Mouse (Mus musculus): ENCODE measurements around the gene Nup93. TPM values are rescaled to one million over a fixed set of nuclear protein-coding genes. Genes with fewer than 3 reads are reported as not detected.

The Nup93 gene
- polyA plus RNA-seq, 1 experiment from 2014 or later = 58.7 TPM

DNA sequence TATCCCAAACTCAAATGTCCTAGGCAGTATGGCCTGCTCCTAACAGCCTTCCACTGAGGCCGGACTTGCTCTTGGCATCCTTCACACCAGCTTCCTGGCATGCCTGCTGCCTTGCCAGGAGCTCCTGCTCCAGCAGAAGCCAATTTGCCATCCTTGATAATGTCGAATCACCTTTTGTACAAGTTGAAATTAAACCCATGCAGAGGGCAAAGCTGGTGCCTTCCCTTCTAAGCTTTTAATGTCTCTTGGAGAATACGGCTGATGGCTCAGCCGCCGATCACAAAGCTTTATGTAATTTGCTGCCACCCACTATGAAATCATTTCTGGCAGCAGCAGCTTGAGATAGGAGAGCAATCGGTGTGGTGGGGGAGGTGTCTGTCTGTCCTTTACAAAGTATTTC lies 4.7 kb upstream of the Nup93 start:
- ATAC-seq (ENCODE audit: low read depth) (no peak), DNase-seq (no peak)
- Histone ChIP-seq H3K27me3 (peaks cover 11% of the 10 kb centered on the region; the same call in 1 of the 2 replicates), H3K4me2 (no peak overlapping the region), H3K9ac (no peak overlapping the region), H3K27ac (no peak overlapping the region), H3K9me3 (replicated peaks) (no peaks in the 10 kb centered on the region), H3K4me3 (replicated peaks) (no peak overlapping the region), H3K4me1 (replicated peaks) (peaks cover 8% of the 10 kb centered on the region), H3K36me3 (no peaks in the 10 kb centered on the region)
- 62% methylated on average over 6 of the region's 6 CpGs for WGBS (ENCODE audit: insufficient replicate concordance)

DNA sequence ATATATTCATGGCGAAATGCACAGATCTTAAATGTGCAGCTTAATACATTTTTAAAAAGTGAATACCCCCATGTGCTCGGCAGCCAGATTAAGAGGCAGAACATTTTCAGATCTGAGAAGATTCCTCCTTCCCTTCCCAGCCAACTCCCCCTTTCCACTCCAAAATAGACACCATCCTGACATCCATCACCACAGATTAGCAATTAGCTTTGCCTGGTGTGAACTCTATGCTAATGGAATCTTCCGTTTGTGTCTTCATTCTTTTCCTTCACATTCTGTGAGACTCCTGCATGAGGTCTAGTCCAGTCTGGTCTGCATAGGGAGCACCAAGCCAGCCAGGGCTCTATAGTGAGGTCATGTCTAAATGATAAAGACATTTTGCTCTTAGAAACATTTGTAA lies 4.1 kb upstream of the Nup93 start:
- ATAC-seq (ENCODE audit: low read depth) (no peak), DNase-seq (no peak)
- H3K9me3 ChIP-seq (replicated peaks) = no peaks in the 10 kb centered on the region
- WGBS (ENCODE audit: insufficient replicate concordance) = 51% methylated on average over 3 of the region's 3 CpGs
- no peak overlapping the region for H3K4me2 ChIP-seq
- no peak overlapping the region for H3K4me3 ChIP-seq (replicated peaks)
- no peak overlapping the region for H3K9ac ChIP-seq
- no peaks in the 10 kb centered on the region for H3K36me3 ChIP-seq
- no peak overlapping the region for H3K27ac ChIP-seq
- peaks cover 11% of the 10 kb centered on the region; the same call in 1 of the 2 replicates for H3K27me3 ChIP-seq
- peaks cover 14% of the 10 kb centered on the region for H3K4me1 ChIP-seq (replicated peaks)

DNA sequence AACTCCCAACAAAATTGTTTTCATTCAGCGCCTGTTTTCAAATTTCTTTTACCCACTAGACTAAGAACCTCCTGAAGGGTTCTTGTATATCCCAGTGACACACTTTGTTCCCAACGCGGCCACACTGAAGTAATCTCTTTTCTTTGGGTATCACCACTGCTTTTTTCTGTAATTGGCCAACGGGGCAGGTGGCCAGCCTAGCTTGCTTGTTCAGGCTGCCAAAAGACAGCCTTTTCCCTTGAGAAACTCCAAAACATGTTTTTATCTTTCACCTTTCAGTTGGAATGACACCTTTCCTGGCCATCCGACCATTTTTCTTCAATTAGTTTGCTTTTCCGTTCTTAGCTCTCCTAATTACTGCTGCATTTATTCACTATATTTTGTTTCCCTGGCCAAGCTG lies 545 bp upstream of the Nup93 start:
- H3K4me2 ChIP-seq = peak overlapping the region; percentile 91
- peak overlapping the region; percentile 82 for H3K4me3 ChIP-seq (replicated peaks)
- H3K27me3 ChIP-seq = peaks cover 5% of the 10 kb centered on the region; the same call in 1 of the 2 replicates
- peaks cover 42% of the 10 kb centered on the region for H3K4me1 ChIP-seq (replicated peaks)
- no peak for DNase-seq
- ATAC-seq (ENCODE audit: low read depth) = no peak
- H3K36me3 ChIP-seq = no peaks in the 10 kb centered on the region
- peak overlapping the region; percentile 35; the same call in 1 of the 2 replicates for H3K27ac ChIP-seq
- peak overlapping the region; percentile 63 for H3K9ac ChIP-seq
- WGBS (ENCODE audit: insufficient replicate concordance) = 43% methylated on average over 6 of the region's 6 CpGs
- H3K9me3 ChIP-seq (replicated peaks) = no peaks in the 10 kb centered on the region

DNA sequence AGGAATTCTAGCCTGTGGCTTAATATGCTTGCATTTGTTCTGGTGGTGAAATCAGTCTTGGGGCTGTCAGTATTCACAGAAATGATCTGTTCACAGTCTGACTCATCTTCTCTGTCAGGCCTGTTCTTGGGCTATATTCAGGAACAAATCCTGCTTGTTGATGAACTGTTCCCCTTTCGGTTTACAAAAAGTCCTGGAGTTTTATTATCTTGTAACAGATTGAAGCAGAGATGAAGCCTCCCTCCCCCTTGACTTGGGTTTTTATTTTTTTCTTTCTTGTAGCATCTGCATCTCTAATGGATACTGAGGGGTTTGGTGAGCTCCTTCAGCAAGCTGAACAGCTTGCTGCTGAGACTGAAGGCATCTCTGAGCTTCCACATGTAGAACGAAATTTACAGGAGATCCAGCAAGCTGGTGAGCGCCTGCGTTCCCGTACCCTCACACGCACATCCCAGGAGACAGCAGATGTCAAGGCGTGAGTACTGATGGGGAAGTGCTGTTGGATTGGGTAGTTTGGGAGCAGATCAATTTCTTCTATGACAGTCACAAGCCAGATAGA lies 13.1 kb downstream of the Nup93 start:
- ATAC-seq (ENCODE audit: low read depth) (no peak), DNase-seq (no peak)
- no peak overlapping the region for H3K4me3 ChIP-seq (replicated peaks)
- no peaks in the 10 kb centered on the region for H3K27me3 ChIP-seq
- no peak overlapping the region for H3K9ac ChIP-seq
- no peak overlapping the region for H3K4me2 ChIP-seq
- H3K36me3 ChIP-seq = peaks cover 43% of the 10 kb centered on the region
- no peak overlapping the region for H3K27ac ChIP-seq
- peaks cover 5% of the 10 kb centered on the region for H3K4me1 ChIP-seq (replicated peaks)
- no peaks in the 10 kb centered on the region for H3K9me3 ChIP-seq (replicated peaks)
- WGBS (ENCODE audit: insufficient replicate concordance) = 80% methylated on average over 7 of the region's 7 CpGs

DNA sequence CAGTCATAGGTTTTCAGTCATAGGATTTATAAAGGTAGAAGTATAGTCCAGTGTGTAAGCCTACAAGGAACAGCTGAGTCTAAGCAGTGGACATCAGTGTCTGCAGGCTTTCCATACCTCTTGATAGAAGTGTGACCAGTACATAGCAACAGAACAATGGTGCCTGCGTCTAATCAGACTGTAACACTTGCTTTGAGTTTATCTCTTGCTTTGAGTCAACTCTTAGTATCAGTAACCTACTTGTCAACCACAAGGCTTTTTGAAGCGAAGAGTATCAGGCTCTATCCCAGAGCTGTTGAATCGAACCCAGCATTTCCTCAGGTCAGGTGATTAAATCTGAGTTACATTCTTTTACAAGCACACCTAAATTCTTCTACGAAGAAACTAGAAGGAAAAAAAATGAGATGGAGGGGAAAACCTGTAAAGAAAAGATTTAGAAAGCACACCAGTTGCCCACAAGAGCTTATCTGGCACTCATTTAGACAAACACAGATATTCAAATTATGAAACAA lies 25.9 kb downstream of the Nup93 start:
- Histone ChIP-seq H3K4me2 (no peak overlapping the region), H3K4me3 (replicated peaks) (no peak overlapping the region)
- ATAC-seq (ENCODE audit: low read depth) = peak; percentile 90

DNA sequence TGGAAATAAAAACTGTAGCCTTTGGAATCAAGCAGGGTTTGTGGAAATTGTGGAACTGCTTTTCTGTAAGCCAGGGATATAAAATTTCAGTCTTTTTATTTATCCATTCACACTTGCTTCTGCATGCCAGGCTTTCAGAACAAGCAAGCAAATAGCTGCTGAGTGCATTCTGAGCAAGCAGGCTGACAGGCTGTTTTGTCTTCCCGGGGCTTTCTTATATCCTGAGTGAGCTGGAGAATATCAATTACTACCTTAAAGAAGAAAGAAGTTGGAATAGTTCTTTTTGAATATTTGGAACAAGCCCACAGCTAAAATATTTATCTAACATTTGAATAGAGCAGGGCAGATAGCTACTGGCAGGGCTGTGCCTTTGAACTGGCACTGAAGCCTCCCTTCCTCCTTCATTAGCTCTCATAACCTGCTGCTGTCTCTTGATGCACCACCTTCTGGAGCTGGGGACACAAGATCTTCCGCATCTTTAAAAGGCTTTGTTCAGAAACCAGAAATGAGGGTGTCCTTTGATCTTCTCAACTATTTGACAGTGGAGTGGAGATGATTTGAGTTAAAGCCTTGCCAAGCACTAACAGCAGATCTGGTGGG lies 35.6 kb downstream of the Nup93 start:
- H3K27ac ChIP-seq = no peak overlapping the region
- no peak overlapping the region for H3K4me3 ChIP-seq (replicated peaks)
- ATAC-seq (ENCODE audit: low read depth) (no peak), DNase-seq (no peak)
- H3K27me3 ChIP-seq = no peaks in the 10 kb centered on the region
- WGBS (ENCODE audit: insufficient replicate concordance) = 82% methylated on average over 2 of the region's 2 CpGs
- no peak overlapping the region for H3K4me2 ChIP-seq
- no peaks in the 10 kb centered on the region for H3K9me3 ChIP-seq (replicated peaks)
- H3K4me1 ChIP-seq (replicated peaks) = peaks cover 5% of the 10 kb centered on the region; the same call in 1 of the 2 replicates
- no peak overlapping the region for H3K9ac ChIP-seq
- peaks cover 6% of the 10 kb centered on the region for H3K36me3 ChIP-seq

More for the DNA sequence above, 25.9 kb downstream of the Nup93 start:
- H3K36me3 ChIP-seq = peaks cover 14% of the 10 kb centered on the region
- H3K9me3 ChIP-seq (replicated peaks) = no peaks in the 10 kb centered on the region
- H3K9ac ChIP-seq = no peak overlapping the region
- H3K4me1 ChIP-seq (replicated peaks) = peaks cover 41% of the 10 kb centered on the region
- 26% methylated on average over 4 of the region's 4 CpGs for WGBS (ENCODE audit: insufficient replicate concordance)
- no peaks in the 10 kb centered on the region for H3K27me3 ChIP-seq
- H3K27ac ChIP-seq = no peak overlapping the region
- peak; percentile 25 for DNase-seq

DNA sequence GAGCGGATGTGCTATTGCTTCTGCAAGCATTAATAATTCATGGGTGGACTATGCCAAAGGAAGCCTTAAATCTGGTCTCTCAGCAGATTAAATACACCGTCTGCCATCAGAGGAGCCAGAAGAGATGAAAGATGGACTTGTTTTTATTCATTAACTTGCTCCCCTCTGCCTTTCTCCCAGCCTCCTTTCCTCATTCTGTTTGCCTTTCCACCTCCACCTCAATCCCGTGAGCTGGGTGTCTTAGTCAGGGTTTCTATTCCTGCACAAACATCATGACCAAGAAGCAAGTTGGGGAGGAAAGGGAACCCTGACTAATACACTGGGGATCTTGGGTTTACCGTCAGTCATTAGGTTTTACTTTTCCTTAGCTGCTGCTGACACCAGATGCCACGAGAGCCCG lies 44.5 kb downstream of the Nup93 start:
- Histone ChIP-seq H3K4me2 (no peak overlapping the region), H3K9ac (no peak overlapping the region), H3K36me3 (no peaks in the 10 kb centered on the region), H3K9me3 (replicated peaks) (no peaks in the 10 kb centered on the region), H3K4me1 (replicated peaks) (peaks cover 13% of the 10 kb centered on the region), H3K4me3 (replicated peaks) (no peak overlapping the region), H3K27me3 (no peaks in the 10 kb centered on the region), H3K27ac (no peak overlapping the region)
- no peak for ATAC-seq (ENCODE audit: low read depth)
- 76% methylated on average over 6 of the region's 6 CpGs for WGBS (ENCODE audit: insufficient replicate concordance)
- DNase-seq = no peak

DNA sequence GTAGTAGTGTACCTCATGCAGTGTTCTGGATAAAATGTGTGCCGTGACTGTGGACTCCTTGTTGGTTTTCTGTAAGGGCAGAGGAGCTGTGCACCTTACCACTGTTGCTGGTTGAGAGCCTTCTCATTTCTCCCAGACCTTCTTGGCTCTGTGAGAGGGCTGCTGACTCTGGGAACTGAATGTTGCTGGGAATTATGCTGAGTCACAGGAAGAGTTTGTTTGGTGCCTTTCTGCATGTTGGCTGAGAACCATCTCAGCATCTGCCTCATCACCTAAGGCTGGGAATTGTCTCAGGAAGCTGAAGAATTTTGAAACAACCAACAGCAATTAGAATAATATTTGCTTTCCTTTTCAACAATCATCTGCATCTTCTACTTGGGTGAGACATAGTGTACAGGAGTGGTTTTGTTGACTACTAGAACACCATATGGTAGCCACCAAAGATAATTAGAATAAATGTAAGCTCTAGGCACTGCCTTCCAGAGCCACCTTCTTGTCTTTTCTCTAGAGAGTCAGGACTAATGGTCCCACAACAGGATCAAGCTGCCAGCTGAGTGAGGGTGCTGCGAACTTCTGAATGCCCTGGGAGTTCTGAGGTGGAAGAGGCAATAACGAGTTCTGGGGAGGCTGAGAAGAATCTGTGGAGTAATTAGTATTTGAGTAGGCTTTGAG lies 48.4 kb downstream of the Nup93 start:
- Histone ChIP-seq H3K9ac (no peak overlapping the region), H3K36me3 (no peaks in the 10 kb centered on the region), H3K27me3 (no peaks in the 10 kb centered on the region), H3K4me3 (replicated peaks) (no peak overlapping the region), H3K27ac (no peak overlapping the region), H3K4me2 (no peak overlapping the region), H3K4me1 (replicated peaks) (peaks cover 12% of the 10 kb centered on the region; the same call in 1 of the 2 replicates), H3K9me3 (replicated peaks) (no peaks in the 10 kb centered on the region)
- no peak for ATAC-seq (ENCODE audit: low read depth)
- DNase-seq = no peak
- 67% methylated on average over 3 of the region's 3 CpGs for WGBS (ENCODE audit: insufficient replicate concordance)

DNA sequence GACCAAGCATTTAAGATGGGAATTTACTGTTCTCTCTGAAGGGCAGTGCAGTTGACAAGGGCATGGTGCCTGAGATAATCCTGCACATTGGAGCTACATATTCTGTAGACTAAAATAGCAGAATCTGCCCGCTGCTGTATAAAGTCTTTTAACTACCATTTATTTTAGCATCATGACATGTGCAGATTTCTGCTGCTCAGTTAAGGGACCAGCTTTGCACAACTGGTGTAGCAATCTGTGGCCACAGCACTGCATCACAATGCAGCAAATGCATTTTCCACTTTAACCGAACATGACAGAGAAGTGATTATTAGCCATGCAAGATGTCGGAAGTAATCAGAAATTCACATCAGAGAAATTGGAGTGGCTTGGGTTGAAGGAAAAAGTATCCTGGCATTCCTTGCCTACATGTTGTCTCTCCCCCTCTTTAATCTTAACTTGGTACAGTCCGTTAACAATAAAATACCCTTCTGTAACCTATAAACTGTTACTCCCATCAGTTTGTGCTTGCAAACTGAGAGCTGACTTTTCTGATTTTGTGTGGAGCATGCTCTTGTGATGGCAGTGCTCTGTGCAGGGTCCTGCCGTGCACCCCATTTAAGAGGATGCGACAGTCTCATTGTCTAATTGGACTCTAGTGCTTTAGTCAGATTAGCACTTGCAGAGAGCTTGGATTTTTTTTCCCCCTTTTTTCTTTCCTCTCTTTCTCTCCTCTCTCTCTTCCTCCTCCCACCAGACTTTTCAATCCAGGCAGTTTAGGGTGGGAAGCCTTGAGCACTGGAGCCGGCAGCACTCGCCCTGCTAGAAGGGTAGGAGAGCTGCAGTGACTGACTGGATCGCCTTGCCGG lies 52.2 kb downstream of the Nup93 start:
- ATAC-seq (ENCODE audit: low read depth) = no peak
- no peaks in the 10 kb centered on the region for H3K36me3 ChIP-seq
- H3K4me2 ChIP-seq = no peak overlapping the region
- no peak for DNase-seq
- no peaks in the 10 kb centered on the region for H3K27me3 ChIP-seq
- no peaks in the 10 kb centered on the region for H3K9me3 ChIP-seq (replicated peaks)
- H3K4me1 ChIP-seq (replicated peaks) = peaks cover 16% of the 10 kb centered on the region; the same call in 1 of the 2 replicates
- WGBS (ENCODE audit: insufficient replicate concordance) = 83% methylated on average over 10 of the region's 10 CpGs
- no peak overlapping the region for H3K27ac ChIP-seq
- H3K9ac ChIP-seq = no peak overlapping the region
- H3K4me3 ChIP-seq (replicated peaks) = no peak overlapping the region

DNA sequence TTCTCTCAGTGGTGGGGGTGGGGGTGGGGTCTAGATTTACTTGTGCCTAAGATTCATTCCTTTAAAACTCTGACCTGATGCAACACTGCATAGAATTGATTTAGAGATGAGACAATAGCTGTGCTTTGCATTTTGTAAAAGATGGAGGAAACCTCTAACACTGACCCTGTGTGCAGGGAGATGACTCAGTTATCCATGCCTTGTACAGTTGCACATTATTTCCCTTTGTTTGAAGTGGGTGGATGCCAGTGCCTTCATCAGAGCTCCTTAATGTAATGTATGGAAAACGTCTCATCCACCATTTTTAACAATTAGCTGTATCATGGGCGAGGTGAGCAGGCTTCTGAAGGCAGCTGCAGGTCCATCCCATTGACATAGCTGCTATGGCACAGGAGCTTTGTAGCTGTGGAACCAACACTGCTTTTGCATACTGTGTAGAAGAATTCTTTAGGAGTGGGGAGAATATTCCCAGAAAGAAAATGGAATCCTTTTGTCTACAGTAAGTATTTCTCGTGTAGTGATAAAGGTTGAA lies 54.1 kb downstream of the Nup93 start:
- ATAC-seq (ENCODE audit: low read depth) = no peak
- Histone ChIP-seq H3K4me3 (replicated peaks) (no peak overlapping the region), H3K4me2 (no peak overlapping the region), H3K4me1 (replicated peaks) (peaks cover 12% of the 10 kb centered on the region; the same call in 1 of the 2 replicates), H3K27me3 (no peaks in the 10 kb centered on the region), H3K27ac (no peak overlapping the region), H3K36me3 (no peaks in the 10 kb centered on the region), H3K9me3 (replicated peaks) (no peaks in the 10 kb centered on the region), H3K9ac (no peak overlapping the region)
- 67% methylated on average over 3 of the region's 3 CpGs for WGBS (ENCODE audit: insufficient replicate concordance)
- DNase-seq = no peak

DNA sequence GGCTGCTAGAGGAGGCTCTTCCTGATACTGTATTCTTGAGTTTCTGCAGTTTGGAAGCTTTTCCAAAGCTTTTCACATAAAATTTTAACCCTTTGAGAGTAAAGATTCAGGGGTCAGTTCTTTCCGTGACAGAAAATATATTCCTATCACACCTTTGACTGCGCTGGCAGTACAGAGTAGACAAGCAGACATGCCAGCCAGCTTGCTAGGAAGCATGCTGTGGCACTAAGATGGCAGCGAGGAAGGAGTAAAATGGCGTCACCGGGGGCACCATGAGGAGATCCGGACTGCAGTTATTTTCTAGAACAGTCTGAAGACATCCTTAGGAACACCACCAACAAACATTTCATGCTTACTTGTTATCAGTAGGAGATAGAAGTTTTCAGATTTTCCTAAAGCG lies 55.9 kb downstream of the Nup93 start:
- H3K4me2 ChIP-seq = no peak overlapping the region
- H3K36me3 ChIP-seq = no peaks in the 10 kb centered on the region
- ATAC-seq (ENCODE audit: low read depth) = no peak
- H3K4me3 ChIP-seq (replicated peaks) = no peak overlapping the region
- no peak overlapping the region for H3K9ac ChIP-seq
- no peaks in the 10 kb centered on the region for H3K27me3 ChIP-seq
- H3K9me3 ChIP-seq (replicated peaks) = no peaks in the 10 kb centered on the region
- 77% methylated on average over 7 of the region's 7 CpGs for WGBS (ENCODE audit: insufficient replicate concordance)
- no peak for DNase-seq
- H3K27ac ChIP-seq = no peak overlapping the region
- H3K4me1 ChIP-seq (replicated peaks) = peaks cover 11% of the 10 kb centered on the region; the same call in 1 of the 2 replicates

Measured in liver, embryonic 13.5 days (tissue).